Mouse (Mus musculus): ENCODE data around the gene Nav2.

- TF ChIP-seq CTCF (conservative IDR thresholded peaks at IDR 0.05; ENCODE audit: low read length) (no peak), NANOG (IDR thresholded peaks at IDR 0.05; ENCODE audit: borderline replicate concordance, low read length) (no peak)
These were observed 174.2 kb downstream of the Nav2 start for GRCm38 (mm10) chr7:49082585-49083165.

Measured in E14TG2a.4 (cell line).